Mouse (Mus musculus) cerebellum, adult 11-12 months (tissue): ENCODE data around the gene Miga2.

Source experiments
- DNase-seq: peaks from one replicate; pipeline ENCODE4 v3.0.0; 2022

Gene Miga2

GRCm38 (mm10) chr2:30358533-30359531 is 5.2 kb upstream of the Miga2 start, which contains the start of gene Sh3glb2:
Sh3glb2 (minus strand) TSS chr2:30359337.
- DNase-seq = peak; percentile 92

GRCm38 (mm10) chr2:30360626-30361025 is 3.4 kb upstream of the Miga2 start:
- DNase-seq = no peak

GRCm38 (mm10) chr2:30362865-30363264 is 1.2 kb upstream of the Miga2 start:
- DNase-seq = no peak

DNA sequence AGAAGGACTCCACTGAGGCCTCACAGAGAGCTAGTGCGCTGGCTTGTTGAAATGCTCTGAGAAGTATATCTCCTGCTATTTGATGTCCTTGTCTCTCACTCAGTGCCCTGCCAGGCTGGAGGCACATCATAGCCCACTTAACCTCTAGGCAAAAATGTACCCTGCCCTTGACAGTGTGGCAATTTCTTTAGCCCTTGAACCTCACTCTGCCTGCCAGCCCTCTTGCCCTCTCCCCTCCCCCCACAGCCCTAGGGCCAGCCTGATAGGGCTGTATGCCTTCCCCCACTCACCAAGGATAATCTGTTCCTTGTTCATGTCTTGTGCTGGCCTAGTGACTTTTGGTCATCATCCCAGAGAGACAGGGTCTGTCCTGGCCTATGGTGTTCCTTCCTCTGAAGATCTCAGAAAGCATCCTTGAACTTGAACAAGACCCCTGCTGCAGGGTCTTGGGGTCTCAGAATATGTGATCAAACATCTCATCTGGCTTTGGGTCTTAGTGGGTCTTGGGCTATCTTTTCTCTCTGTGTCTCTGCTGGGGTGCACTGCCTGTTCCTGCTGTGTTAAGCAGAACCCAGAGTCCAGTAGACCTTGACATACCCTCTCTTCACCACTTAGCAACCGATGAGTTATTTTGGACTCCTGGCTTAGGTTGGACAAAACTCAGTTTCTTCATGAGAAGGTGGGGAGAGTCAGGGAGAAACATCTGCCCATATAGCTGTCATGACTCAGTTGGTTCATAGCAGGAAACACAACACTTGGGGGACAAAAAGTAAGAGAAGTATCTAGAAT is 1.4 kb downstream of the Miga2 start:
- no peak for DNase-seq

DNA sequence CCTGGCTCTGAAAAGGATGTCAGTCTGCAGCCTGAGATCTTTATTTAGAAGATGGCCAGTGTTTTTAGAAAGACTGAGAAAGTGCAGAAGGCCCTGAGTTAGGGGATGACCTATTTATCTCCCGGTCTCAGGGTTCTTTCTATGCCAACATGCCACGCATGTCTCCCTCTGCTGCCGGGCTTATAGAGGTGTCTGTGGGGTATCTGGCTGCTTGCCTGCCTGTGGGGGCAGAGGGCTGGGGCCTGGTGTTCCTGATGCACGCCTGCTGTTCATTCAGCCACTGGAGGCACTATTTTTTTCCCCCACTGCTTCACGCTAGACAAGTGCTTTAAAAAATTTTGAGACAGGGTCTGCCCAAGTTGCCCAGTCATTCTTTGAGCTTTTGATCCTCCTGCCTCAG is 2.2 kb downstream of the Miga2 start:
- DNase-seq = no peak

- DNase-seq = no peak
Measured at GRCm38 (mm10) chr2:30371544-30371943, 7.5 kb downstream of the Miga2 start.

DNA sequence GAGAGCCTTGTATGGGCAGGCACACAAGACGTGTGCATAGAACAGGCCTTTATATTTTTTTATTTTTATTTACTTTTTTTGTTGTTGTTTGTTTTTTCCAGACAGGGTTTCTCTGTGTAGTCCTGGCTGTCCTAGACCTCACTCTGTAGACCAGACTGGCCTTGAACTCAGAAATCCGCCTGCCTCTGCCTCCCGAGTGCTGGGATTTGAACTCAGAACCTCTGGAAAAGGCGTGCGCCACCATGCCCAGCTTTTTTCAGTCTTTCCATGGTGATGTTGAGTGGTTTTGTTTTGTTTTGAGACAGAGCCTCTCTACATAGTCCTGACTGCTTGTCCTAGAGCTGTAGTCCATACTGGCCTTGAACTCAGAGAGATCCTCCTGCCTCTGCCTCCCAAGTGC is 8.7 kb downstream of the Miga2 start:
- DNase-seq = no peak

- DNase-seq = no peak
Measured at GRCm38 (mm10) chr2:30375893-30376292, 11.9 kb downstream of the Miga2 start.

DNA sequence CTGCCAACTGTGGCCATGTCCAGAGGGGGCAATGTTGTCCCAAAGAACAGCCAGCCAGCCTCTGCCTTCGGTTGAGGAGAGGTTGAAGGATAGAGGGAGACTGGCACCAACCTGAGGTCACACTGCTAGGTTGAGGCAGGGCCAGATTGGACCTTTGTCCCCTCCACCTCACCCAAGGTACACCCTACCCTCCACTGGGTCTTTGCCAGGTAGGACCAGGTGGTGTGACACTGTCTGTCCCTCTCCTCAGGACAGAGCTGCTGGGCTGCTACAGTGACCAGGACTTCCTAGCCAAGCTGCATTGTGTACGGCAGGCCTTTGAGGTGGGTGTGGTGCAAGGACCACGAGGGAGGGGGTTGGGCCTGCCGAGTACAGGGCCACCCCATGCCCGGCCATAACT is 13.7 kb downstream of the Miga2 start:
- DNase-seq = peak; percentile 31

DNA sequence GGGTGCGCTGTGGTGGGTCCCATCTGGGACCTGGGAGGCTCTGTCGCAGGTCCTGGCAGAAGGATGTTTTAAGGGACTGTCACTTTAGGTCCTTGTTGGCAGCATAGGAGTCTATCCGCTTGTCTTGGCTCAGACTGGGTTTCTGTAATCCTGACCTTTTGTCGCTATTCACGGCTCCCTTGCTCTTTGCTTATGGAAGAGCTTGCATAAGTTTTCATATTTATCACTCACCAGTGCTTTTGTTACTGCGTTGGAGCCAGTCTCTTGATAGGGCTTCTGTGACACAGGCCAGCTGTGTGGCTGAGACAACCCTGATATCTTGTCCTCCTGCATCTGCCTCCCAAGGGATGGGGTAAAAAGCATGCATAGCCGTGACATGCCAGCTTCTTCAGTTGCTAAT is 15.3 kb downstream of the Miga2 start:
- no peak for DNase-seq

DNA sequence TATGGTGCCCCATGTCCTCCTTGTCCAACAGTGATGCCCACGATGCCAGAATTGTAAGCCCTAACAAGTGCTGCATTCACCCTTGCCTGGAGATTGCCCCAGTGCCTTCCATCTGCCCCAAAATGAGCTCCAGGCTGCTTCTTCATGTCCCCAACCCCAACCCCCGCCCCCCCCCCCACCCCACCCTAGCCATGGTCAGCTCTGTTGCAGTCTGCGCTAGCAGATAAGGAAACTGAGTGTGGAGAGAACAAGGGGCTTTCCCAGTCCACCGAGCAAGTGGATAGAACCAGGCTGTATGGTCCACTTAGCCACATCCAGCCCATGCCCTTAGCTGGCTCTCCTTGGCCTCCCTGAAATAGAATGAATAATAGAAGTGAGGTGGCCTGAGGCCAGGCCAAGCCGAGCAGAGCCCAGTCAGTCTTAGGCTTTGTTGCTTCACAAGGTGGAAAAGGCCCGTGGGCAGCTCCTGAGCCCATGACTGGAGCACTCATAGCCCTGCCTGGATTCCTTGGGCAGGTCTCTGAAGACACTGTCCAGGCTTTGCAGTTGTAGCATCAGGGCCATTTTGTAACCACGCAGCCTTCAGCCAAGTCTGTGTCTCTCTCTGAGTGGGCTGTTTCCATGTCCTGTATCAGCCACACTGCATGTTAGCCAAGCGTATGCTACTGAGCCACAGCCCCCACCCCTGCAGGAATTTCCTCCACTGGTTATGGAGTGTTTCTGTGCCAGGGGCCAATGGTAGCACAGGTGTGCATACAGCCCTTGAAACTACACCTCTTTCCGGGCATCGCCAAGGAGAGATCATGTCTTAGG is 16.7 kb downstream of the Miga2 start:
- DNase-seq = no peak

GRCm38 (mm10) chr2:30381377-30381725 is 17.3 kb downstream of the Miga2 start:
- DNase-seq = no peak

GRCm38 (mm10) chr2:30384814-30385213 is 20.8 kb downstream of the Miga2 start:
- DNase-seq = no peak

DNA sequence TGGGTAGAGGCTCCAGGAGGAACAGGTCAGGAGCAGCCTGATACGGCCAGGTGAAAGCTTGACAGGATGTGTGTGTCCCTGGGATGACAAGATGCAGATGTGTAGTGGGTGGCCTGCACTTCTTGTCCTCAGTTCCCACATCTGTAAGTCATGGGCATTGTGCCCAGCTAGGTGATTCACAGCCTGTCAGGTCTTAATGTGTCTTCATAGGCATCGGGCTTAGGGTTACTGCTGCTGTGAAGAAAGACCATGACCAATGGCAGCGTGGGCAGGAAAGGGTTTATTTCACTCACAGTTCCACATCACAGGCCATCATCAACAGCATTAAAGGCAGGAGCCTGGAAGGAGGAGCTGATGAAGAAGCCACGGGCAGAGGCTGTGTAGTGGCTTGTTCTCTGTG is 21.6 kb downstream of the Miga2 start:
- no peak for DNase-seq

DNA sequence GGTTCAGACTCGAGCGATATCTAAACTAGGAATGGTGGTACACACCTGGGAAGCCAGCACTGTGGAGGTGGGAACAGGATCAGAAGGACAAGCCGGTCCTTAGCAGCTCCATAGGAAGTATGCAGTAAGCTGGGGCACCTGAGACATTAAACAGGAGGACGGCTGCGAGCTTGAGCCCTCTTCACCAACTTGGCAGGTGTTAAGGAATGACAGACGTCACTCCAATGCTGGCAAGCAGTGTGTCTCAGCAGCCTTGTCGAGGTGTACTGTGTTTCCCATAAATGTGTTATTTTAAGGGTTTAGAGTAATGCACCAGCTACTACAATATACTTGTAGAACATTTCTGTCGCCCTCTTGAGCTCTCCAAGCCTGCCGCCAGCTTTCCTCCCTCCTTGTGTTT is 22.9 kb downstream of the Miga2 start:
- DNase-seq = no peak

- no peak for DNase-seq
Measured at GRCm38 (mm10) chr2:30389000-30389399, 25.0 kb downstream of the Miga2 start.

- peak; percentile 99 for DNase-seq
Measured at GRCm38 (mm10) chr2:30392114-30392576, 28.1 kb downstream of the Miga2 start, which contains the start of gene Dolpp1. Dolpp1 (plus strand) TSS chr2:30392254.

GRCm38 (mm10) chr2:30392577-30393369 is 28.7 kb downstream of the Miga2 start:
- peak; percentile 72 for DNase-seq

- DNase-seq = no peak
Measured at GRCm38 (mm10) chr2:30393370-30393656, 29.3 kb downstream of the Miga2 start.

DNA sequence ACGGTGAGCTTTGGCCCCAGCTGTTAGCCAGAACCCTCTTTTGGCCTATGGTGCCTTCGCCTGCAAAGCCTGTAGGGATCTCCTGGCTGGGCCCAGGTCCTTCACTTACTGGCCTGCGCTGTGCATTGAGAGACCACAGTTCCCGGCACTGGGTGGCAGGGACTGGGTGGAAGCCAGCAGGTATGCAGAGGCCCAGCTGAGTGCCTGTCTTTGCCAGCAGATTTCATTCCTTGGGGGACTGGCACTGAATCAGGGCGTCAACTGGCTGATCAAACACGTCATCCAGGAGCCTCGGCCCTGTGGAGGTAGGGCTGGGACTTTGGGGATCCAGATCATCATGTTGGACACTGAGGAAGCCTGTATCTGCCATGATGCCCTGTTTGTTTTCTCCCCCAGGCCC is 31.7 kb downstream of the Miga2 start:
- no peak for DNase-seq

DNA sequence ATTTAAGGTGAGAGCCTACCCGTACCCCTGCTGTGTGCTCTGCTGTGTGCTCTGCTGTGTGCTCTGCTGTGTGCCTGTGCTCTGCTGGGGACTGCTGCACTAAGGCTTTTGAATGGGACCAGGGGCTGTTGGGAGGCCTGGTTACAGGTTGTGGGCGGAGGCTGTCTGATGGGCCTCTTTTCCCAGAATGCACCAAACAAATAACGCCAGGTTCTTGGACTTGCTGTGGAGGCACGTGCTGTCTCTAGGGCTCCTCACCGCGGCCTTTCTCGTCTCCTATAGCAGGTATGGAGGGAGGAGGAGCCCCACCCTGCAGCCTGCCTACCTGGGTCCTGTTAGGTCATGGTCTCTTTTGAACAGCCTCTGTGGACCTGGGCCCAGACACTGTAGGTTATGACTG is 32.2 kb downstream of the Miga2 start:
- no peak for DNase-seq

GRCm38 (mm10) chr2:30397986-30398512 is 34.0 kb downstream of the Miga2 start:
- DNase-seq = peak; percentile 42
